Mouse (Mus musculus): ENCODE data around the gene Scgb1b11.
"Not testable (repeated sequence)": the region's sequence is repeated elsewhere in the genome, so short reads cannot be mapped to it uniquely, and the experiment has no call there.

Scgb1b11 gene

GRCm38 (mm10) chr7:32222540-32222939 is at the start of gene Scgb1b11:
TSS of gene Scgb1b11 (plus strand) at chr7:32222840.
- not testable (repeated sequence) for DNase-seq (ENCODE audit: low spot score)

- not testable (repeated sequence) for DNase-seq (ENCODE audit: low spot score)
These were observed 11.6 kb upstream of the Scgb1b11 start, which contains the start of gene Scgb2b11 for GRCm38 (mm10) chr7:32211045-32211444. TSS of gene Scgb2b11 (minus strand) at chr7:32211145.
